Mouse (Mus musculus) c-Kit-positive CD71-positive TER-119-positive erythroid progenitor cells, embryonic 14.5 days (primary cell): ENCODE measurements at regions not wholly inside any gene's neighbourhood (a gene's known extent, or its start where the extent isn't known, plus 50 kb on each side); places are given as distances from the start of the nearest gene placed in this dataset.

Source experiments
- DNase-seq: peaks from one replicate; pipeline ENCODE4 v3.0.0-alpha.2; 2013; ENCODE audit warnings: low spot score

DNA sequence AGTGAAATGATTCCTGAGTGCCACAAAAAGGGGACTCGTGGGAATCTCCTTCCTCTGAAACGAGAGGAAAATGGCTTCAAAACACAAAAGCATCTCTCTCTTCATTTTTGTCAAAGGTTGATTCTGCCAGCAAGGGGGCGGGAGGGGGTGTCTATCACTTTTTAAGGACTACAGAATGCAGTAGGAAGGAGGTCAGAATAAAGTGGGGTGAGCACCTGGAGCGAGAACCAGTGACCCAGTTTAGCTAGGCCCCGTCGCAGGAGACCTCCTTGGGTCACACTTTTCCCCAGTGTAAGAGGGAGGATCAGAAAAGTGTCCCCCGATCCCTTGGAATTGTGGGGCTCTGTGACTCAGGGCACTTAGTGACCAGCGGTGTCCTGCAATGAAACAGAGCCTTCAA is 133.1 kb downstream of the Tgfb2 start:
- no peak for DNase-seq

DNA sequence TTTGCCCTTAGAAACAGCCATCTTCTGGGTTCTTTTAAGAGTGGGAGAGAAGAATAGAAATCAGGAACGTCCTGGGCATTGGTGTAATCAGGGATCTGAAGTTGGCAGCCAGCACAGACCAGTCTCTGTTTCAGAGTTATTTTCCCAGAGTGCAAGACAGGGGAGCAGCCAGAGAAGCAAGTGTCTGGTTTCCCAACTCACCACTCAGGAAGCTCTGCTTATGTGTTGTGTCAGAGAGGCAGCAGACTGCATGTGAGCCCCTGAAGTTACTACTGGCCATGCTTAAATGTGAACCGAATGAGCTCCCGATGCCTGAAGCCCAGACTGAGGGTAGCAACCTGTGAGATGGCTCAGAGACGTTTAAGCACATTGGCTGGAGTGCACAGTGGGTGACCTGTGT is 133.7 kb downstream of the Tgfb2 start:
- DNase-seq, result no peak

DNA sequence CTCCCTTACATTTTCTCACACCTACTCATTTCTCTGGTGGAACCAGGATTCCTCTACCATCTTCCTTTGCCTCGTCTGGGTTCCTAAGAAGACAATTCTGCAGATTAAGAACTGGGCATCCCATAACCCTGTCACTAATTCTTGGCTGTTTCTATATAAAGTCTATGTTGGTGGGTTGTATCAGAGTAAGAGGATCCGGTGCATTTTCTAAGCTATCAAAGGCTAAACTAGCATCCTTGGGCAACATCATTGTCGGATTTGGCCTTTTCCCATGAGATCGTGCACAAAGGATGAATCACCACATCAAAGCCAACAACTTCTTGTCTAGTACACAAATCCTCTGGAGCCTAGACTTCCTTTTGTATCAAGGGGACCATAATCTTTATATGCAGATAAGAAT is 137.3 kb downstream of the Tgfb2 start:
- DNase-seq, result no peak

DNA sequence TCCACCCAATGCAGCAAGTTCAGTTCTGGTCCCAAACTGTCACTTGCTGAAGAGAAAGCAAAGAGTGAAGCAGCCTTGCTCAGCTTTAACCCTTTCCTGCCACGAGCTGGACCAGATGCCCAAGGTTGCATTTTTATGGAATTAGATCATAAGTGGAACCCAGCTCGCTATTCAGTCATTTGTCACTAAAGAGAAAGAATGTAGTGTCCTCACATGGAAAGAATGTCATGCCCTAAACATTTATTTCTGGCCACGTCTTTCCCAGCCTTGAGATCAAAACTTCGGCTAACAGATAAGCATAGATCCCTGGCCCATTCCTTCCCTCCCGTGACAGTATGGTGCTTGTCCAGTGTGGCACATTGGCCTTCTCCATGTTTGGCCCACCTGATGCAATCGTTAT is 137.7 kb downstream of the Tgfb2 start:
- DNase-seq, result no peak

DNA sequence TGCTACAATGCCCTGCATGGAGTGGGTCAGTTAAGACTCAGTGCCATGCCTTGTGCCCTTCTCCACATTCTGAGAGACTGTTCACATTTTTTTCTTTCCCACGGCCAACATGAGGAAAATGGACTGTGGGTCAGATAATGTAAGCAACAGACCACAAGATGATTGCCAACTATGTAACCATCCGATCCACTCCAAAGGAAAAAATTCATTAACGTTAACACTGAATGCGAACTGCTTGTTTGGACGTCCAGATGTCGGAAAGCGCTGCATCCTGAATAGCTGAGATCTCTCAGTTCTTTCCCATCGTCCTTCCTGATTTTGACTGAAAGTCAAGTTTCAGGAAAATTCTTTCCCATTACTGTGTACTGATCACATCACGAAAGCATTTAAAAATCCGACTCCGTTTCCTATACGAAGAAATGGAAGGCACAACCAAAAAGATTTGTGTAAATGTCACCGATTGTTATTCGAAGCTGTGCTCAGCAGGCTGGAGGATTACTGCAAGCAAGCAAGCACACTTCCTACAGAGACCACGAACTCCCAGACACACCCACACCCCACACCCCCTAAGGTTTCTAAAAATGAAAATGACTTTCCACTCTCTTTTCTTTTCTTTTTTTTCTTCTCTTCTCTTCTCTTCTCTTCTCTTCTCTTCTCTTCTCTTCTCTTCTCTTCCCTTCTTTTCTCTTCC is 138.5 kb downstream of the Tgfb2 start:
- DNase-seq, result no peak

DNA sequence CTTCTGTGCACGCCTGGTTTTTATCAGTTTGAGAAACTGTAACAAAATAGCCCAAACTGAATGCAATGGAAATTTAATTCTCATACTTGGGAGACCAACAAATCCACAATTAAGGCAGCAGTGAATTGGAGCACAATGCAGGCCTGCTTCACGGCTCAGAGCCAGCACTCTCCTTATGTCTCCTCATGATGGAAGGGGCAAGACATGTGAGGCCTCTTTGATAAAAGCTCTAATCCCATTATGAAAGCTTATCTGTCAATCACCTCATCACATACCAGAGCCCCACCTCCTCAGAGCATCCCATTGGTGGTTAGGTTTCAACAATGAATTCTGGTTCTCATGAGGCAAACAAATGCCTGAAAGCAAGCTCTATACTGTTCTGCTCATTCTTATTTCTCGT is 143.8 kb downstream of the Tgfb2 start:
- no peak for DNase-seq

DNA sequence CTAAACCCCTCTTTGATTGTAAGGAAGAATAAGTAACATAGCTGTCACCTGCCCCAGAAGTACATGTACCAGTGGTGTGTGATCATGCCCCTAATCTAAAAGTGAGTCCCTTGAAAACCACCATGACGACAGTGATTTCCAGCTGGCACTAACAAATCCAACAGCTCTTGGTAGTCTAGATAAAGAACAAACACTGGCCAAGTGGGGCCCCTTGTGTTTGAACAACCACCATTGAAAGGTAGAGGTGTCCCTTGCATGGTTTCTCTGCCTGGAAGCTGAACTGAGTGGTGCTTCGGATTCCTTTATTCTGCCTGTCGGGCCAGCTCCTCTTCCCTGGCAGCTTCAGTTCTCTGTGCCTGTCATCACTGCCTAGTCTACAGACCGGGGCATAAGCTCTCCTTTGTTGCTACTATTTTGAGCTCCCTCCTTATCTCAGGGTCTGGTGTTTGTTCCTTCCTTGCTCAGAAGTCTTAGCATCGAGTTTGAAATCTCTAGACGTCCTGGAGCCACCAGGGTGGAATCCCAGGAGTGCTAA is 150.3 kb downstream of the Tgfb2 start:
- DNase-seq, result no peak

DNA sequence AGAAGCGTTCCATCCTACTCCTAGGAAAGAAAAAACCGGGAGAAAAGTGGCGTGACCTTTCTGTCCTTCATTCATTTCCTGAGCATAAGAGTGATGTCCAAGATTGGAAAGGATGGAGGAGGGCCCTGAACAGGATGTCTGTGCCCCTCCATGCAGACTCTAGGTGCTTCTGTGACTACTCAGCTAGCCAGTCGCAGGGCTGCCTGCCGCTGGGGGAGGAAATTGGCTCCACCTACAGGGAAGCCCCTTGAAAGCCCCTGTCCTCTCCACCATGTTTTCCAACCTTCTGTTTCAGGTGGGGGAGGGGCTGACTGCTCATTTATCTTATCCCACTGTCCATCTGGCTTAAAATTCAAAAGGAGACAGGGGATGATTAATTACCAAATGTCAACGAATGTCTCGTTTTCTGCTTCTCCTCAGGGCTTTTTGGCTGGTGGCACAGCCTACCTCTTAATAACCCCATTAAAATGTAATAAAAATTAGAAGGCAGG is 151.2 kb downstream of the Tgfb2 start:
- no peak for DNase-seq

DNA sequence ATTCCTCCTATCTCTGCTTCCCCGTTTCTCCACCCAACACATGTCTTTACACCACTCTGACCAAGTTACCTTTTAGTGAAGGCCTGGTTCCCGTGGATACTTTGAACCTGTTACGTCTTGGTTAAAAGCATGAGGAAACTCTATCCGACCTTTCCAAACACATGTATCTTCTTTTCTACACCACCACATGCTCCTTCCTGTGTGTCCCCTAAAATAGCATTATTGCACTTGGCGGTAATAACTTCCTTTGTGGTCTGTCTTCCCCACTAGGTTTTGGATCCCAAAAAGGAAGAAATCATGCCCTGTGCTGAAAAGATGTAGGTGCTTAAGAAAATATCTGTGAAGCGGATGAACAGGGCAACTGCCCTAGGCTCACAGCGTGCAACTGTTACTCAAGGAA is 153.1 kb downstream of the Tgfb2 start:
- DNase-seq, result no peak

DNA sequence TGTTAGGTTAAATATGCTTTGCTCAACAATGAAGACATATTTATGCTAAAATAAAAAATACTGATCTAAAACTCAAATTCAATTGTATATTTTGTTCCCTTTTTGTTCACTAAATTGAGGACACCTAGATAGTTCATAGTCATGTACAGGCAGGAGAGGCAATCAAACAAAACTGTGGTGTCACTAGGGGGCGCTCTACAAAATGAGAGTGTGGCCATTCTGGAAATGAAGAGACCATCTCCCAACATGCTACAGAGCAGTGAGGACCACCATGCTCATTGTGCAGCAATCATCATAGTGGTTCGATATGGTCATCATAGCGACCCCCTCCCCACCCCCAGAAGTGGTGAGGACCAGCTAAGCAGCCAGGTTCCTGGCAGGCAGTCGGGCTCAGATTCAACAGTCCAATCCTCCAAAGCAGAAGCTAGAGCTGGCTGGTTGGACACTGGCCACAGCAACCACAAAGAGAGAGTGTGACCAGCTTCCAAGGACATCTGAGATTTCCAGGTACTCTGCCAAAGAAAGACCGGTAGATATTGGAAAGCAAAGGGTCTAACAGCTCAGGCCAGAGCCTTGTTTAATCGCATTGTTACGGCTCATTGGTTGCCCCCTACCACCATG is 155.4 kb downstream of the Tgfb2 start:
- no peak for DNase-seq

DNA sequence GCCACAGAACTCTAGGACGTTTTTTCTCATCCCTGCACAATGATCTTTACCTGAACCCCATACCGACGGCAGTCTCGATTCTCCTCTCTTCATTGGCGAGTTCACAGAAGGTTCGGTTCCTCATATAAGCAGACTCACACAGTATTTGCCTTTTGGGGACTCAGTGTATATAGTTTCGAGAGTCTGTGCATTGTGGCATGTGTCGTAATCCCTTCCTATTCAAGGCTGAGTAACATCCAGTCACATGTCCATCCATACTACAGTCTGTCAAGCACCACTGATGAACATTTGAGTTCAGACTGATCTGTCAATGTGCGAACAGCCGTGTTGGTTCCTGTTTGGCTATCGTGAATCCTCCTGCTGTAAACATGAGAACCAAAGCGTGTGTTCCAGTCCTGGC is 156.6 kb downstream of the Tgfb2 start:
- no peak for DNase-seq

DNA sequence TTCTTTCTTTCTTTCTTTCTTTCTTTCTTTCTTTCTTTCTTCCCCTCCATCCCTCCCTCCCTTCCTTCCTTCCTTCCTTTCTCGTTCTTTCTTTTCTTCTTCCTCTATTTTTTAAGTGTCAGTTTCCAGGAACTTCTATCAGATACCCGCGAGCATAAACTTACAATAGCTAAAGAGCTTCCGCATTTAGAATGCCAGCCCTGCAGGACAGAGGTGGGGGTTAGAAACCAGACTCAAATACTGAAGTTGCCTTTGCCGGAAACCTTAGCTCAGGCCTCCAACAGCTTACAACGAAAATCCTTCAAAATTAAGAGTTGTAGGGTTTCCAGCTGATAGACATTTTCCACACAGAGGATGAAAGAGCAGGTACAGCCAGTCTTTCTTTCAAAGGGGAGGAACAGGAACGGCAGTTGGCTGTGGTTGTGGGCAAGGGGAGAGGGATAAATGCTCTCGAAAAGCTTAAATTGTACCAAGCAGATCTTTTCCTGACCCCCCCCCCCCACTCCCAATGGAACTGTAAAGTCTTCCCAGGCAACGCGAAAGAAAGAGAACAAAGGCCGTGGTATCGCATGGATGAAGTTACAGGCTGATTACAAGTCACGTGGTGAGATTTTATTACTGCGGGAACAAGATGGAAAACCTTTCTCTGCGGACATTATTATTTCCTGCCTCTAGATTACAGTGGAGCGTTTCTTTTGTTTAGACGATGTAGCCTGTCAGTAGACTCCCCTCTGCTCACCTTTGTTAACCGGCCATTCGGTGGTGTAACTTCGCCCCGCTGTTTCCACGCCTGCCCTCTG is 159.2 kb downstream of the Tgfb2 start:
- no peak for DNase-seq

DNA sequence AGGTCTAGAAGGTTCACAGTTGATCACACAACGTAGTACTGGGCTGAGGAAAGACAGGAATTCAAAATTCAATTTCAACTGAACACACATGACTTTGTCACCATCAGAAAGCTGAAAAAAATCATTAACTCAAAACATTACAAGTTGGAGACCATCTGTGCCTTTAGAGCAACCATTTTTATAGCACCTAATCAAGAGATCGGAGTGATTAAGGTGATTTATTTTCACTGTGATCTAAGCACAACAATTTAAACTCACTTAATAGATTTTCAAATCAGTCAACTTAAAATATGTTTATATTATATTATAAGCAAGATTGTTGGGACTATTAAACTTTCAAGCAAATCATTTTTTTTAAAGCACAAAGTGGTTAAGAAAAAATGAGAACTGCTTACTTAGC is 165.7 kb downstream of the Tgfb2 start:
- DNase-seq, result no peak

DNA sequence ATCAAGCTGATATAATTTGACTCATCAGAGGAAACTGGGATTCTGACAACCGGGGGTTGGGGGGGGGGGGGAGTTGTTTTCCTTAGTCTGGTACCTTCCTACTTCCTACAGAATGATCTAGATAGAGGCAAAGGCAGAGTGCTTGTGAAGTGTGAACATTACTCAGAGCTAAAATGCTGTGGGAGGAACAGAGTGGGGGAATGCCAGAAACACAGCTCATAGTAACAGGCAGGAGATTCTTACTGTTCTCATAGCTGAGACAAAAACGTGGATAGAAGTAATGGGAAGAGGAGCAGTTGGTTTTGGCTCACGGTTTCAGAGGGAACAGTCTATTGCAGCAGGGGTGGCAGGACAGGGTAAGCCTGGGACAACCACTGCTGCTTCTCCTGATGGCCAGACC is 167.6 kb downstream of the Tgfb2 start:
- no peak for DNase-seq

DNA sequence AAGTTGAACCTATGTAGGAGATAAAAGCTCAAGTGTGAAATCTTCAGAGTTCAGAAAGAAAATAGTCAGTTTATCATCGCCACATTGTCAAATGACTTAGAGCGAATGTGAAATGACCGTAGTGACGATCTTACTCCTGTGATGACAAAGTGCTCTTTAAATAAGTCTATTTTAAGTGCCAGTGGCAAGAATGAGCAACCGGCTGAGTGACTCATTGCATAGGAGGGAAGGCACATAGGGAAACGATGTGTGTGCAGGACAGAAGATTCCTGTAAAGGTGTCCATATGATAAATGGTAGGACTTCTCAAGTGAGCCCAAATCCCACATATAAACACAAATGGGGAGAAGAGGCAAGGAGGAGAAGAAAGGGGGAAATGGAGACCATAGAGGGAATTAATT is 189.8 kb downstream of the Tgfb2 start:
- DNase-seq, result no peak

DNA sequence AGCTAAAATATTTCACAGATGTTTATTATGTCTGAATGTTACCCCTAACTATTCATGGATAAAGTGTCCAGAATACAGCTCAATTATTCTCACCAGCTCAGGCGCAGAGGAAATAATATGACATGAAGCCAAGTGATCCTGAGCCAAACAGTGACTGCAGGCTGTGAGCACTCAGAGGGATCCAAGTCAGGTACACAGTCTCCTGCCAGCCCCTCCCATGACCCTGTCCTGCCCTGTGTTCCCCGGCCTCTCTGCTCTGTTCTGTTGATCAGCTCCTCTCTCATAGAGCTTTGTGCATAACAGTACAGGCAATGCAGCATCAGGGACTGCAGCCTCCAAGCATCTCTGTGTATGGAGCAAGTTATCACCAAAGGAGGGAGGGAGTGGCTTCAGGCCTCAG is 190.7 kb downstream of the Tgfb2 start:
- no peak for DNase-seq

DNA sequence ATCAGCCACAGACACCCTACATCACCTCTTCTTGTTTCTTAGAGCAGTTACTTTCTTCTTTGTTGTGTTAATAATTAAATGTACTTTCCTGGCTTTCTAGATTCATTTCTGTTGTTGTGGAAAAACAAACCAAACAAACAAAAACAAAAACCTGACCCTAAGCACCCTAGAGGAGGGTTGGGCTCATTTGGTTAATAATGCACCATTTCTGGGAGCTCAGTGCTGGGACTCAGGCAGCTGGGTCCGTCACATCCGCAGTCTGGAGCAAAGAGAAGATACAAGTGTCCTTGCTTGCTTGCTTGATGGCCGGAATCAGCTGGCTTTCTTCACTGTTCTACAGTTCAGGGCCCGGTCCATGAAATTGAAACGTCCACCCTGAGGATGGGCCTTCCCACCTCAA is 191.9 kb downstream of the Tgfb2 start:
- no peak for DNase-seq

DNA sequence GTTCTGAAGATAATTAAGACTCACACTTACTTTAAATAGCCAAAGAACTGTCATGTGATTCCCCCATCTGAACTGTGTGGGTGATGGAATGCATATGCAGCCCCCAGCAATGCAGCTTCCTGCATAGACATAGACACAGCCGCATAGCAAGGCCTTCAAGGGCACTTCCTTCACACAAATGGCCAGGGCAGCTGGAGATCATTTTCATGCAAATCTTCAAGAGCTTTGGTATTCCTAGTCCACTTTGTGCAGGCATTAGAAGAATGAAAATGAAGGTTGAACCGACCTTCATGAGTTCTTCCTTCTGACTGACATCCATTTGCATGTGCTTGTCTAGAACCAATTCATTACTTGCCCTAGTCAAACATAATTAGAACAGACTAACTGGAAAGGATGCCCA is 195.3 kb downstream of the Tgfb2 start:
- DNase-seq, result no peak

DNA sequence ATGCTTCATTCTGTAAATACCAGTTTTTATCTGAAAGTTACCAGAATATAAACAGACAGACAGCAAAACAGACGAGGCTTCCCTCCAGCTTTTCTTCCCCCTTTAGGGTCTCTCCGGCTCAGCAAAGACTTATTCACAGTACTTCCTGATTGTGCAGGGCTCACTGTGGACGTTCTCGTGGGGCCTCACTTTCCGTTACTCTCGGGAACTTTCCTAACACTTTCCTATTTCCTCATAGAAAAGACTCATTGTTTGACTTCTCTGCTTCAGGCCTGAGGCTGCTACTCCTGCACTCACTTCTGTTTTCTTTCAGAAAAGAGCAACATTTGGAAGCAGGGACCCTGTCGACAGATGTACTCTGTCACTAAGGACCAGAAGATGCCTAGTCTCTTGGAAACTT is 197.4 kb downstream of the Tgfb2 start:
- no peak for DNase-seq

DNA sequence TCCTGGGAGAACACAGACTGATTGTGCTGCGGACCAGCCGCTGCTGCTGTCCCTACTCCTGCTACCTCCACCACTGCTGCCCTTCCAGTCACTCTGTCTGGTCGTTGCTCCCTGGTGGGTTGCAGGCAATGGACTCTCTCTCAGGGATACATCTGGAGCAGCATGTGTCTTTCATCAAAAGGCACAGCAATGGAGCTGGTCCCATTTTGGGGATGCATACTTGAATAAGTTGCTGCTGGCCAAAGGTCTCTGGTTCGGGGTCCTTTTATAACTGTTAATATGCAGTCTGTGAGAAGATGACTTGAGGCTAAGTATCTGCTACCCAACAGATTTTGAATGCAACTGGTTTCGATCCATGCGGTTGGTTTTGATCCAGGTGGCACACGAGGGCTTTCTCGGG is 197.8 kb downstream of the Tgfb2 start:
- no peak for DNase-seq

DNA sequence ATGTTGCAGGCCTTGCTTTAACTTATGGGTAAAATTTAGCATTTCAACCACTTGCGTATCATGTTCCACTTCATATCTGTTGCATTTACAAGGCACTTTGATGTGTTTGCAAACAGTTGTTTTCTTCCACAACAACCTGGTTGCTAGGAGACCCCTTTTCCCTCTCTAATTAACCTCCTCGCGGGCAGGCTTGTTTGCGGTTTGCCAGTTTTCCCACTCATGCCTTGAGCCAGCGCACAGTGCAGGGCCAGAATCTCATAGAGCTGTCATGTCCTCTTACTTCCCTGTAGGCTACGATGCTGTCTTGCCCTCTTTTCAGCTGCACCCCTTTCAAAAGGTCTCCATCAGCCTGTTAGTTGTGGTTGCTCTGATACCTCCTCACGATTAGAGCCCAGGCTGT is 199.3 kb downstream of the Tgfb2 start:
- no peak for DNase-seq

DNA sequence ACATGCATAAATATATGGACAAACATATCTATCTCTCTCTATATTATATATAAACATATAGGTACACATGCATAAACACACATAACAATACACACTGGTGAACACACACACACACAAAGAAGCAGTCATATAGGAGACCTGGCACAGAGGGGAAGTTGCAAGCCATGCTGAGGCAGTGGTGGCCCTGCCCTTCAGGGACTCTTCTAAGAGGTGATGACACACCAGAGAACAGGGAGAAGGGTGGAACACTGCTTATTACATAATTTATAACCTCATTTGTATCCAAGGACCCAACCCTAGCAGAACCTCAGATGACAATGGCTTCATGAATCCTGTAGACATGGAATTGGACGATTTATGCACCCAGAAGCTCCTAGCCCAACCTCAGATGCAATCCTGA is 199.9 kb downstream of the Tgfb2 start:
- no peak for DNase-seq
